Mouse (Mus musculus): ENCODE results near the gene Dlat. TPM values are rescaled to one million over a fixed set of nuclear protein-coding genes. Genes with fewer than 3 reads are reported as not detected.
A peak's percentile ranks its signal among the peaks of the same experiment; 100 is the strongest.

The Dlat gene
- polyA plus RNA-seq, 1 experiment, result 64.6 TPM

DNA sequence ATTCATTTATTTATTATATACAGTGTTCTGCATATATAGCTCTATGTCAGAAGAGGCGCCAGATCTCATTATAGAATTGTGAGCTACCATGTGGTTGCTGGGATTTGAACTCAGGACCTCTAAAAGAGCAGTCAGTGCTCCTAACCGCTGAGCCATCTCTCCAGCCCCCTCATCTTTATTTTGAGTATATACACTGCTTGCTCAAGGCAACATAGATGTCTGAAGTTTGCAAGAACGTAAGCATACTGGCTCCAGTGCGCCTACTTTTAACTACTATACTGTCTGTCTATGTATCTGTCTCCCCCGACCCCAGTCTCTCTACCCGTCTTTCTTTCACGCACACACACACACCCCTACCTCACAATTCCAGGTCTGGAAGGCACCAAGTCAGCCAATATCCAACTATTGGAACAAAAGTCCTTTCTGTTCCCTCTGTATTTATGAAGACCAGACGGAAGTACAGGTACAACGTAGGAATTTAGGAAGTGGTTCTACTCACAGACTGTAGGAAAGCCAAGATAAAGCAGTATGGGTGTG, 41.7 kb downstream of the Dlat start:
- H3K27me3 ChIP-seq (ENCODE audit: control insufficient read depth, insufficient read depth, insufficient read length), result no peaks in the 10 kb centered on the region
- peak overlapping the region; percentile 83 for H3ac ChIP-seq (ENCODE audit: control insufficient read depth, insufficient read length)
- peak overlapping the region; percentile 77 for H3K4me2 ChIP-seq (ENCODE audit: low read depth)
- H3K79me2 ChIP-seq (ENCODE audit: control insufficient read depth, insufficient read depth), result peaks cover 33% of the 10 kb centered on the region
- no peak for TF ChIP-seq SRF (IDR thresholded peaks at IDR 0.05; ENCODE audit: control insufficient read depth, insufficient read length, low read depth)
- H3K36me3 ChIP-seq (ENCODE audit: control insufficient read depth, insufficient read depth), result peaks cover 21% of the 10 kb centered on the region
- peak overlapping the region; percentile 78 for H3K4me3 ChIP-seq

DNA sequence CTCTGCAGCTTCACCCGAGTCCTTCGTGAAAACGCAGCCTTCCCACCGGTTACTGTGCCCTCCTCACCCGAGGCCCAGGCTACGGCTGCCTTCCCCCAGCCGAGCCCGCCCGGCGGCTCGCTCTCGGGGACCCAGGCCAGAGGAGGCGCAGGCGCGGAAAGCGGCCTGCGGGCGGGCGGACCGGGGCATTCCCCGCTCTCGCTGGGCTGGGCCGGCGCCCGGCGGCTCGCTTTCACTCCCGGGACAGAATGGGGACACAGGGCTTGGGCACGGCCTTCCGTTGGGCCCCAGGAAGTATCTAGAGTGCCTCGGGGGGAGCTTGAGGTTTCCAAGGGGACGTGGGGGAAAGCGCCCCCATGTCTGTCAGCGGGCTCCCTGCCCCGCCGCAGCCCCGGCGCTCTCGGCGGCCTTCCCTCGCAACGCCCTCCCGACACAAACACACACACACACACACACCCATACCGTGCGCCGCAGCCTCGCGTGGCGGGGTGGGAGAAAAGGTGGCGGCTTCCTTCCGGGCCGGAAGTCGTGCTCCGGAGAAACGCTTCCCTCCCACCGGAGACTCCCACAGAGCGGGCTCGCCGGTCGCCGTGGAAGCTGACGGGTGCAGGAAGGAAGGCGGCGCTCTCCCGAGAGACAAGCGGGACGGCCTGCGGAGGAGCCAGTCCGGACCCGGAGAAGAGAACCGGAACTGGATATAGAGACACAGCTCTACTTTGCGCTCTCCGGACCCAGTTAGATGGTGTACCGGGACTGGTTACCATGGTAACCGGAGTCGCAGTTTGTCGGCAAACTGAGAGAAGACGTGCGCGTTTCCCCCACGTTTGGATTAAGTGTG, 42.6 kb downstream of the Dlat start, which contains the start of the genes Pih1d2 and Nkapd1:
Pih1d2 (plus strand) TSS at position 556 of the 838 bp plus-strand sequence.
Nkapd1 (minus strand) TSS at position 699 of the 838 bp plus-strand sequence.
- peaks cover 33% of the 10 kb centered on the region for H3K79me2 ChIP-seq (ENCODE audit: control insufficient read depth, insufficient read depth)
- peaks cover 23% of the 10 kb centered on the region for H3K36me3 ChIP-seq (ENCODE audit: control insufficient read depth, insufficient read depth)
- peak within 1 kb of the TSS; percentile 78 for H3K4me3 ChIP-seq
- peak within 1 kb of the TSS; percentile 83 for H3ac ChIP-seq (ENCODE audit: control insufficient read depth, insufficient read length)
- no peaks in the 10 kb centered on the region for H3K27me3 ChIP-seq (ENCODE audit: control insufficient read depth, insufficient read depth, insufficient read length)
- TF ChIP-seq TCF3 (IDR thresholded peaks at IDR 0.05; ENCODE audit: insufficient read length, low read depth), result no peak
- peak; percentile 72 for TF ChIP-seq POLR2A (IDR thresholded peaks at IDR 0.05; ENCODE audit: insufficient read length, low read depth)
- TF ChIP-seq MYOG (IDR thresholded peaks at IDR 0.05; ENCODE audit: control insufficient read depth in 1 of 3, insufficient read depth in 1 of 3, insufficient read length in 2 of 3, low read depth in 2 of 3), result peak in 1 of 3 experiments; percentile 26
- TF ChIP-seq POLR2AphosphoS2 (IDR thresholded peaks at IDR 0.05; ENCODE audit: insufficient read length, low read depth), result peak; percentile 77
- TF ChIP-seq MYOD1 (IDR thresholded peaks at IDR 0.05; ENCODE audit: control insufficient read depth in 1 of 3, insufficient read length in 2 of 3, low read depth in 2 of 3), result peak in 1 of 3 experiments; percentile 21
- peak within 1 kb of the TSS; percentile 95 for H3K4me2 ChIP-seq (ENCODE audit: low read depth)

DNA sequence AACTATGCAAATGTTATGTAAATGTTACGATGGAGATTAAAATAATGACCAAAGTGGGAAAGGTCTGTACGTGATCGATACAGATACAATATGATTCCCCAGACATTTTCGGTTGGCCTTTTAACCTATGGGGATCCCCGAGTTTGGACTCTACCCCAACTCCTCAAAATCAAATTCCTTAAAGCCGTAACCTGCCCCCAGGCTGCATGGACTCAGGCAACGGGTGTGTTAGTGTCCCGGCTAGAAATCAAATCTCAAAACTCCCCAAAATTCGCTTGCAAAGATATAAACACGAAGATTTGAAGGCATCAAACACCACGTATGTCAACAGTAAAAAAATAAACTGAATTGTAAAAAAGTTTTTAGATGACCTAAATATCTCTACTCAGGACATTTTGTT, 43.4 kb downstream of the Dlat start:
- Histone ChIP-seq H3K27me3 (ENCODE audit: control insufficient read depth, insufficient read depth, insufficient read length) (no peaks in the 10 kb centered on the region), H3K79me2 (ENCODE audit: control insufficient read depth, insufficient read depth) (peaks cover 33% of the 10 kb centered on the region), H3K4me2 (ENCODE audit: low read depth) (peak overlapping the region; percentile 95), H3K4me3 (peak overlapping the region; percentile 78), H3ac (ENCODE audit: control insufficient read depth, insufficient read length) (peak overlapping the region; percentile 83), H3K36me3 (ENCODE audit: control insufficient read depth, insufficient read depth) (peaks cover 29% of the 10 kb centered on the region)
- TF ChIP-seq SRF (IDR thresholded peaks at IDR 0.05; ENCODE audit: control insufficient read depth, insufficient read length, low read depth) (no peak), MYOG (IDR thresholded peaks at IDR 0.05; ENCODE audit: control insufficient read depth in 1 of 3, insufficient read depth in 1 of 3, insufficient read length in 2 of 3, low read depth in 2 of 3) (no peak), POLR2AphosphoS2 (IDR thresholded peaks at IDR 0.05; ENCODE audit: insufficient read length, low read depth) (no peak), REST (IDR thresholded peaks at IDR 0.05; ENCODE audit: insufficient read depth, insufficient read length) (no peak), TCF3 (IDR thresholded peaks at IDR 0.05; ENCODE audit: insufficient read length, low read depth) (no peak), USF1 (IDR thresholded peaks at IDR 0.05; ENCODE audit: low read depth) (no peak), MAX (IDR thresholded peaks at IDR 0.05; ENCODE audit: low read depth) (no peak), TCF12 (IDR thresholded peaks at IDR 0.05; ENCODE audit: insufficient read depth, poor library complexity, severe bottlenecking) (no peak), MYOD1 (IDR thresholded peaks at IDR 0.05; ENCODE audit: control insufficient read depth in 1 of 3, insufficient read length in 2 of 3, low read depth in 2 of 3) (no peak), POLR2A (IDR thresholded peaks at IDR 0.05; ENCODE audit: insufficient read length, low read depth) (no peak), CEBPB (IDR thresholded peaks at IDR 0.05; ENCODE audit: insufficient read depth, poor library complexity, severe bottlenecking) (no peak)

- no peak overlapping the region for H3K4me2 ChIP-seq (ENCODE audit: low read depth)
- TF ChIP-seq POLR2AphosphoS2 (IDR thresholded peaks at IDR 0.05; ENCODE audit: insufficient read length, low read depth) (no peak), TCF12 (IDR thresholded peaks at IDR 0.05; ENCODE audit: insufficient read depth, poor library complexity, severe bottlenecking) (no peak), POLR2A (IDR thresholded peaks at IDR 0.05; ENCODE audit: insufficient read length, low read depth) (no peak), SRF (IDR thresholded peaks at IDR 0.05; ENCODE audit: control insufficient read depth, insufficient read length, low read depth) (no peak), MYOD1 (IDR thresholded peaks at IDR 0.05; ENCODE audit: control insufficient read depth in 1 of 3, insufficient read length in 2 of 3, low read depth in 2 of 3) (no peak), TCF3 (IDR thresholded peaks at IDR 0.05; ENCODE audit: insufficient read length, low read depth) (no peak), MYOG (IDR thresholded peaks at IDR 0.05; ENCODE audit: control insufficient read depth in 1 of 3, insufficient read depth in 1 of 3, insufficient read length in 2 of 3, low read depth in 2 of 3) (no peak), CEBPB (IDR thresholded peaks at IDR 0.05; ENCODE audit: insufficient read depth, poor library complexity, severe bottlenecking) (no peak)
- H3K79me2 ChIP-seq (ENCODE audit: control insufficient read depth, insufficient read depth), result peaks cover 33% of the 10 kb centered on the region
- H3K27me3 ChIP-seq (ENCODE audit: control insufficient read depth, insufficient read depth, insufficient read length), result no peaks in the 10 kb centered on the region
- no peak overlapping the region for H3ac ChIP-seq (ENCODE audit: control insufficient read depth, insufficient read length)
- H3K4me3 ChIP-seq, result no peak overlapping the region
- peaks cover 53% of the 10 kb centered on the region for H3K36me3 ChIP-seq (ENCODE audit: control insufficient read depth, insufficient read depth)
Observed at GRCm38 (mm10) chr9:50612115-50612514, 47.5 kb downstream of the Dlat start.

- Histone ChIP-seq H3K36me3 (ENCODE audit: control insufficient read depth, insufficient read depth) (peaks cover 41% of the 10 kb centered on the region), H3K79me2 (ENCODE audit: control insufficient read depth, insufficient read depth) (peaks cover 39% of the 10 kb centered on the region), H3ac (ENCODE audit: control insufficient read depth, insufficient read length) (peak overlapping the region; percentile 86), H3K27me3 (ENCODE audit: control insufficient read depth, insufficient read depth, insufficient read length) (no peaks in the 10 kb centered on the region), H3K4me2 (ENCODE audit: low read depth) (peak overlapping the region; percentile 70), H3K4me3 (peak overlapping the region; percentile 85)
- TF ChIP-seq REST (IDR thresholded peaks at IDR 0.05; ENCODE audit: insufficient read depth, insufficient read length) (no peak), E2F4 (IDR thresholded peaks at IDR 0.05; ENCODE audit: insufficient read depth) (no peak), POLR2AphosphoS2 (IDR thresholded peaks at IDR 0.05; ENCODE audit: insufficient read length, low read depth) (no peak), TCF12 (IDR thresholded peaks at IDR 0.05; ENCODE audit: insufficient read depth, poor library complexity, severe bottlenecking) (no peak)
Observed at GRCm38 (mm10) chr9:50604338-50604737, 55.2 kb downstream of the Dlat start.
